Mouse (Mus musculus): Measurements from ENCODE around the gene Cfap97d1. TPM values are rescaled to one million over a fixed set of nuclear protein-coding genes. Genes with fewer than 3 reads are reported as not detected.

Gene Cfap97d1
- polyA plus RNA-seq, 1 experiment = not detected

GRCm38 (mm10) chr11:101998258-101998657 lies 14.2 kb downstream of the Cfap97d1 start:
- DNase-seq = no peak
- WGBS = 23% methylated on average over 5 of the region's 5 CpGs
- TF ChIP-seq POLR2A (IDR thresholded peaks at IDR 0.05; ENCODE audit: borderline replicate concordance, extremely low read depth, low read depth, low read length) = no peak
- no peak overlapping the region for H3K4me3 ChIP-seq (replicated peaks; ENCODE audit: extremely low read depth, low read depth, low read length)
- no peaks in the 10 kb centered on the region for H3K4me1 ChIP-seq (ENCODE audit: control insufficient read depth, insufficient read depth, low read length)

GRCm38 (mm10) chr11:101999466-101999865 lies 15.4 kb downstream of the Cfap97d1 start:
- TF ChIP-seq POLR2A (IDR thresholded peaks at IDR 0.05; ENCODE audit: borderline replicate concordance, extremely low read depth, low read depth, low read length) = no peak
- TF ChIP-seq CTCF (IDR thresholded peaks at IDR 0.05; ENCODE audit: insufficient read depth, low read length) = no peak
- DNase-seq = no peak
- no peaks in the 10 kb centered on the region for H3K4me1 ChIP-seq (ENCODE audit: control insufficient read depth, insufficient read depth, low read length)
- WGBS = 73% methylated on average over 4 of the region's 4 CpGs
- no peak overlapping the region for H3K4me3 ChIP-seq (replicated peaks; ENCODE audit: extremely low read depth, low read depth, low read length)

- DNase-seq = no peak
- WGBS = 91% methylated on average over 8 of the region's 8 CpGs
- Histone ChIP-seq H3K4me3 (replicated peaks; ENCODE audit: extremely low read depth, low read depth, low read length) (no peak overlapping the region), H3K4me1 (ENCODE audit: control insufficient read depth, insufficient read depth, low read length) (peaks cover under 1% of the 10 kb centered on the region; the same call in 1 of the 2 replicates)
- TF ChIP-seq CTCF (IDR thresholded peaks at IDR 0.05; ENCODE audit: insufficient read depth, low read length) = peak; percentile 20; the same call in 1 of the 2 replicates
- TF ChIP-seq POLR2A (IDR thresholded peaks at IDR 0.05; ENCODE audit: borderline replicate concordance, extremely low read depth, low read depth, low read length) = no peak
Observed at GRCm38 (mm10) chr11:102004251-102004650, 20.2 kb downstream of the Cfap97d1 start.

GRCm38 (mm10) chr11:102006271-102006670 lies 22.2 kb downstream of the Cfap97d1 start:
- no peak for TF ChIP-seq POLR2A (IDR thresholded peaks at IDR 0.05; ENCODE audit: borderline replicate concordance, extremely low read depth, low read depth, low read length)
- no peak for TF ChIP-seq CTCF (IDR thresholded peaks at IDR 0.05; ENCODE audit: insufficient read depth, low read length)
- Histone ChIP-seq H3K4me1 (ENCODE audit: control insufficient read depth, insufficient read depth, low read length) (peaks cover 3% of the 10 kb centered on the region; the same call in 1 of the 2 replicates), H3K4me3 (replicated peaks; ENCODE audit: extremely low read depth, low read depth, low read length) (no peak overlapping the region)
- no peak for DNase-seq
- WGBS = 81% methylated on average over 9 of the region's 9 CpGs

GRCm38 (mm10) chr11:102006688-102007087 lies 22.6 kb downstream of the Cfap97d1 start:
- no peak for DNase-seq
- TF ChIP-seq POLR2A (IDR thresholded peaks at IDR 0.05; ENCODE audit: borderline replicate concordance, extremely low read depth, low read depth, low read length) (no peak), CTCF (IDR thresholded peaks at IDR 0.05; ENCODE audit: insufficient read depth, low read length) (no peak)
- WGBS = 91% methylated on average over 5 of the region's 5 CpGs
- Histone ChIP-seq H3K4me1 (ENCODE audit: control insufficient read depth, insufficient read depth, low read length) (peaks cover 3% of the 10 kb centered on the region; the same call in 1 of the 2 replicates), H3K4me3 (replicated peaks; ENCODE audit: extremely low read depth, low read depth, low read length) (no peak overlapping the region)

GRCm38 (mm10) chr11:102008372-102008771 lies 24.3 kb downstream of the Cfap97d1 start:
- peaks cover 3% of the 10 kb centered on the region; the same call in 1 of the 2 replicates for H3K4me1 ChIP-seq (ENCODE audit: control insufficient read depth, insufficient read depth, low read length)
- H3K4me3 ChIP-seq (replicated peaks; ENCODE audit: extremely low read depth, low read depth, low read length) = no peak overlapping the region
- no peak for DNase-seq
- WGBS = 84% methylated on average over 8 of the region's 8 CpGs
- TF ChIP-seq CTCF (IDR thresholded peaks at IDR 0.05; ENCODE audit: insufficient read depth, low read length) = no peak
- TF ChIP-seq POLR2A (IDR thresholded peaks at IDR 0.05; ENCODE audit: borderline replicate concordance, extremely low read depth, low read depth, low read length) = no peak

- TF ChIP-seq CTCF (IDR thresholded peaks at IDR 0.05; ENCODE audit: insufficient read depth, low read length) = no peak
- no peak for TF ChIP-seq POLR2A (IDR thresholded peaks at IDR 0.05; ENCODE audit: borderline replicate concordance, extremely low read depth, low read depth, low read length)
- H3K4me1 ChIP-seq (ENCODE audit: control insufficient read depth, insufficient read depth, low read length) = peaks cover 3% of the 10 kb centered on the region; the same call in 1 of the 2 replicates
- no peak overlapping the region for H3K4me3 ChIP-seq (replicated peaks; ENCODE audit: extremely low read depth, low read depth, low read length)
- DNase-seq = no peak
- 44% methylated on average over 15 of the region's 15 CpGs for WGBS
Observed at GRCm38 (mm10) chr11:102008954-102009637, 25.0 kb downstream of the Cfap97d1 start.

- TF ChIP-seq CTCF (IDR thresholded peaks at IDR 0.05; ENCODE audit: insufficient read depth, low read length) = no peak
- TF ChIP-seq POLR2A (IDR thresholded peaks at IDR 0.05; ENCODE audit: borderline replicate concordance, extremely low read depth, low read depth, low read length) = no peak
- 90% methylated on average over 13 of the region's 13 CpGs for WGBS
- Histone ChIP-seq H3K4me1 (ENCODE audit: control insufficient read depth, insufficient read depth, low read length) (peaks cover 3% of the 10 kb centered on the region; the same call in 1 of the 2 replicates), H3K4me3 (replicated peaks; ENCODE audit: extremely low read depth, low read depth, low read length) (no peak overlapping the region)
- DNase-seq = no peak
Observed at GRCm38 (mm10) chr11:102010140-102010539, 26.1 kb downstream of the Cfap97d1 start.

- no peak for DNase-seq
- Histone ChIP-seq H3K4me3 (replicated peaks; ENCODE audit: extremely low read depth, low read depth, low read length) (no peak overlapping the region), H3K4me1 (ENCODE audit: control insufficient read depth, insufficient read depth, low read length) (peaks cover 3% of the 10 kb centered on the region; the same call in 1 of the 2 replicates)
- 84% methylated on average over 8 of the region's 8 CpGs for WGBS
- no peak for TF ChIP-seq POLR2A (IDR thresholded peaks at IDR 0.05; ENCODE audit: borderline replicate concordance, extremely low read depth, low read depth, low read length)
Observed at GRCm38 (mm10) chr11:102011510-102011909, 27.4 kb downstream of the Cfap97d1 start.

GRCm38 (mm10) chr11:102013201-102013600 lies 29.1 kb downstream of the Cfap97d1 start:
- DNase-seq = no peak
- WGBS = 79% methylated on average over 8 of the region's 8 CpGs
- Histone ChIP-seq H3K4me1 (ENCODE audit: control insufficient read depth, insufficient read depth, low read length) (peaks cover 3% of the 10 kb centered on the region; the same call in 1 of the 2 replicates), H3K4me3 (replicated peaks; ENCODE audit: extremely low read depth, low read depth, low read length) (no peak overlapping the region)
- no peak for TF ChIP-seq CTCF (IDR thresholded peaks at IDR 0.05; ENCODE audit: insufficient read depth, low read length)
- no peak for TF ChIP-seq POLR2A (IDR thresholded peaks at IDR 0.05; ENCODE audit: borderline replicate concordance, extremely low read depth, low read depth, low read length)

All from lung, adult 2 months (tissue).